Mouse (Mus musculus) myocyte (in vitro differentiated cells): Measurements from ENCODE around the gene Hbb-bh1.

Experiments
- CEBPB ChIP-seq: IDR thresholded peaks from 2 replicates; pipeline ENCODE4 v1.6.1; 2011; ENCODE audit warnings: mild to moderate bottlenecking, moderate library complexity; ENCODE audit not compliant: poor library complexity, insufficient read depth, severe bottlenecking
- E2F4 ChIP-seq: IDR thresholded peaks from one replicate; pipeline ENCODE4 v1.6.1; 2011; ENCODE audit warnings: mild to moderate bottlenecking, control low read depth, moderate library complexity; ENCODE audit not compliant: insufficient read depth
- MAX ChIP-seq: IDR thresholded peaks from one replicate; pipeline ENCODE4 v1.6.1; 2011; ENCODE audit warnings: low read depth, mild to moderate bottlenecking, control low read depth
- MYOG ChIP-seq, 3 experiments: IDR thresholded peaks; one replicate each; pipeline ENCODE4 v1.6.1; 2011; ENCODE audit warnings: control low read depth in 2 of 3, low read depth in 2 of 3, mild to moderate bottlenecking in 2 of 3; ENCODE audit not compliant: insufficient read length in 2 of 3, control insufficient read depth in 1 of 3, insufficient read depth in 1 of 3
- POLR2A ChIP-seq: IDR thresholded peaks from one replicate; pipeline ENCODE4 v1.6.1; 2011; ENCODE audit warnings: low read depth, mild to moderate bottlenecking, control low read depth, moderate library complexity; ENCODE audit not compliant: insufficient read length
- SRF ChIP-seq: IDR thresholded peaks from one replicate; pipeline ENCODE4 v1.6.1; 2011; ENCODE audit warnings: low read depth; ENCODE audit not compliant: control insufficient read depth, insufficient read length
- TCF12 ChIP-seq: IDR thresholded peaks from one replicate; pipeline ENCODE4 v1.6.1; 2011; ENCODE audit warnings: mild to moderate bottlenecking, control low read depth; ENCODE audit not compliant: poor library complexity, insufficient read depth, severe bottlenecking
- USF1 ChIP-seq: IDR thresholded peaks from one replicate; pipeline ENCODE4 v1.6.1; 2011; ENCODE audit warnings: low read depth, mild to moderate bottlenecking, control low read depth, moderate library complexity

- TF ChIP-seq E2F4 = no peak
- no peak for TF ChIP-seq SRF
- TF ChIP-seq CEBPB = no peak
- TF ChIP-seq USF1 = no peak
- TF ChIP-seq TCF12 = no peak
- TF ChIP-seq POLR2A = no peak
- TF ChIP-seq MYOG (IDR thresholded peaks at IDR 0.05; ENCODE audit: control insufficient read depth in 1 of 3, insufficient read depth in 1 of 3, insufficient read length in 2 of 3, low read depth in 2 of 3) = no peak
- no peak for TF ChIP-seq MAX
Observed at GRCm38 (mm10) chr7:103877093-103877492, 34.1 kb upstream of the Hbb-bh1 start.
